Mouse (Mus musculus): ENCODE measurements around the gene Phb2.

DNA sequence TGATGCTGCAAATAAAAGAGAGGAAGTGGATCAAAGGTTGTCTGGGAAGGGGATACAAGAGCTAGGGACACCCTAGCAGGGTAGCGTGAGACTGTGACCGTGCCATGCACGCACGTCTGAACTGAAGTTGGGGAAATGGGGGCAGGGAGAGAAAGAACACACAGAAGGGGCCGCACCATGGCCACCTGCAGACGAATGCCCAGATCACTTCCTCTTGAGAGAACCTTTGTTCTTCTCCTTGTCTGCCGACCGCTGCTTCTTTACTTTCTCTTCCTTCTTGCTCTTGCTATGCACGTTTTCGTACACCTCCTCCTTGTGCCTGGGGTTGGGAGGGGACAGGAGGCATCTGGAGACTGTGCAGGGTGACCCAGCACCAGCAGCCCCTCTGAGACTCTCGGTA, 8.8 kb downstream of the Phb2 start:
- no peak for TF ChIP-seq CTCF (IDR thresholded peaks at IDR 0.05; ENCODE audit: low read depth, low read length)
- no peak for TF ChIP-seq POLR2A (IDR thresholded peaks at IDR 0.05; ENCODE audit: borderline replicate concordance, low read depth, low read length)
